Mouse (Mus musculus): Measurements from ENCODE around the gene Rpl13a. TPM values are rescaled to one million over a fixed set of nuclear protein-coding genes. Genes with fewer than 3 reads are reported as not detected.
A peak's percentile ranks its signal among the peaks of the same experiment; 100 is the strongest.
"Not testable (repeated sequence)": the region's sequence is repeated elsewhere in the genome, so short reads cannot be mapped to it uniquely, and the experiment has no call there.

Rpl13a gene
- total RNA-seq, 2 experiments from 2014 or later = 573 to 686 TPM

DNA sequence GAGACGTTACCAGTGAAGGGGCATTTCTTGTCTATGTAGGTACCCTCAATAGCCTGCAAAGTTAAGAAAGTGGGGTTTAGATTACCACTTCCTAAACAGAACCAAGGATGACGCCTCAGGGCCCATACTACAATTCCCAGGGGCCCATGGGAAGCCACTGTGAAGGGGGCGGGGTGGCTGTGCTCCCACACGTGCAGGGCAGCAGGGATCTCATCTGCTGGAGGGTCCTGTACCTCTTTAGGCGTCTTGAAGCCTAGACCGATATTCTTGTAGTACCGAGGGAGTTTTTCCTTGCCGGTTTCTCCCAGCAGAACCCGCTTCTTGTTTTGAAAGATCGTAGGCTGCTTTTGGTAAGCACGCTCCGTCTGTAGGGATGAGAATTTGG, 5.4 kb downstream of the Rpl13a start:
- DNase-seq = no peak
- intact Hi-C loops (cut with DNase I) = loop anchor here (5.0 kb wide), 1 partner anchor 41 kb away; no protein-coding TSS in a partner anchor

DNA sequence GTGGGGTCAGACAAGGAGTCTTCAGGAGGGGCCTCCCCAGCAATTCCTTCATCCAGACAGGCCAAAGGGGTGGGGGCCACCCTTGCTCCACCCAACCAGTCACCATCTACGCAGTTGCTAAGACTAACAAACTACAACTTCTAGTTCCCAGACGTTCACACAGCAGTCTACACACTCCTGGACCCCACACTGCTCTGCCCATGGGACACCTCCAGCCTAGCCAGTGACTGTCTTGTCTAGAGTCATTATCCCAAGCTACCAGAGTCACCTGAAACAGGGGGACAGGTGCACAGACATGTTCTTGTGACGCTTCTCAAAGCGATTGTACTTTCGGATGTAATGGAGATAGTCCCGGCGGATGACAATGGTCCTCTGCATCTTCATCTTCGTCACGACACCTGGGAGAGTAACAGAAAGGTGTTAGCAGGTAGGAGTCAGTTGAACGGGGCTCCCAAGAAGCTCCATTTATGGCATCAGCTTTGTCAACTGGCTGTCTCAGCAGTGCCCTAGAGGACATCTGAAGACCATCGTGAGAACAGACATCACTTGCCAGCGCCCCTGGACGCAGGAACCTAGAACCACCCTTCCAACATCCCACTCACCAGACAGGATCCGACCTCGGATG, 5.9 kb downstream of the Rpl13a start:
- intact Hi-C loops (cut with DNase I) = loop anchor here (5.0 kb wide), 1 partner anchor 40 kb away; no protein-coding TSS in a partner anchor
- no peak for DNase-seq

DNA sequence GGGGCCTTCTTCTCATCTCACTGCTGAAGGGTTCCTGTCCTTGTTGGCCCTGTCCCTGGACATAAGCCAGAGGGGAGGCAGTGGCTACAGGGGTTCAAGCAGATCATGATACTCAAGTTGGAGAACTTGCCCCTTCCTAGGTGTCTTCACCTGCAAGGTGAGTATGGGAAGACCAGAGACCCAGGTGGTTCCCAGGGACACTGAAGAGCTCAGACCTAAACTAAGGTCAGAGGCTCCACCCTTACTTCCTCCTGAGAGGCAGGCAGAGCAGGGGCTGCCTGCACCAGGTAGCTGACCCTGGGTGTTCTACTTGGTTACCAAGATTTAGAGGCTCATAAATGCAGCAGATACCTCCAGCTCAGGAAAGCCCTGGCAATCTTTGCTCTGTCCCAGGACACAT, 6.6 kb downstream of the Rpl13a start:
- intact Hi-C loops (cut with DNase I) = loop anchor here (5.0 kb wide), 1 partner anchor 40 kb away; no protein-coding TSS in a partner anchor
- no peak for DNase-seq

DNA sequence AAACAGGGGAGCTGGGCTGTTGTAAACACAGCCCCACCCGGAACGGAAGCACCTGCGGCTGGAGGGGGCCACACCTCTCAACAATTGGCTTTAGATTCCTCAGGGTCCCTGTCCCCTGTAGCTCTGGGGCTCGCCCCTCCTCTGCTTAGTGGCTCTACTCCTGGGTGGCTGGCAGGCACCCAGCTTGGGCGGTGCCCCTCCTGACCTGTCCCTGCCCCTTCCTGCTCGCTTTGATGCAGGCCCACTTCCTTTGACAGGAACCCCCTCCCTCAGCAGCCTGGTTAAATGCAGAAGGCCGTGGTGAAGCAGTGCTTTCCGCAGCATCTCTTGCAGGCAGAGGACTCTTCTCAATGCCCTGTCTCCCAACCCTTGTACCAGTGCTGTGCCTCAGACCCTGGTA, 7.2 kb downstream of the Rpl13a start:
- DNase-seq = peak; percentile 63 to 76
- intact Hi-C loops (cut with DNase I) = loop anchor here (5.0 kb wide), 1 partner anchor 39 kb away; no protein-coding TSS in a partner anchor

DNA sequence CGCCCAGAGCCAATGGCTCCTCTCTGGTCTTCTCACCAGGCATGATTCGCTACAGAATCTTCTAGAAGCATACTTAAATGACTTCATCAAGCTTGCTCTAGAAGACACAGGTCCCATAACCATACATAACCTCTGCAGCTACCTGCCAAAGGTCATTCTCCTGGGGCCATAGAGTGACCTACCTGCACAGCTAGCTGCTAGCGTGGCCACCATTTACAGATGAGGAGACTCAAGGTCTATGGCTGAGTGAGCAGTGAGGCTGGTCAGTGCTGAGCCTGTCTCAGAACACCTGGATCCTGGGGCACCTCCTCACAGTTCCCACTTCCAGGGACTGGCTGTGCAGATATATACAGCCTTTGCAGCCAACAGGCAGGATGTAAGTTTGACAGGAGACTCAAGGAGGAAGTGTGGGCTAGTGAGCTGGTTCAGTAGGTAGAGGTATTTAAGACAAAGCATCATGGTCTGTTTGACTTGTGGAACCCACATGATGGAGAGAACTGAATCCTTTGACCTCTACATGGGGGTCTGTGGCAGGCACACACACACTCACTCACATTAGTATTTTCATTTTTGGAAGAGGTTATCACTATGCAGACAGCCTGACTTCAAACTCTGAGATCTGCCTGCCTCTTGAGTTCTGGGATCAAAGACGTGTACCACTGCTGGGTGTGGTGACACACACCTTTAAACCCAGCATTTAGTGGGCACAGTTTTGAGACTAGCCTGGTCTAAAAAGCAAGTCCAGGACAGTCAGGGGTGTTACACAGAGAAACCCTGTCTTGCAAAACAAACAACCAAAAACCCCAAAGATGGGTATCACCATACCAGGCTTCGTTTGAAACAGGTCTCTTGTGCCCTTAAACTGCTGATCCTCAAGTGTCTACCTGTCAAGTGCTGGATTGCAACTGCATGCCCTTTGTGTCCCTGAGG, 8.5 kb downstream of the Rpl13a start:
- intact Hi-C loops (cut with DNase I) = loop anchor here (5.0 kb wide), 1 partner anchor 38 kb away; no protein-coding TSS in a partner anchor
- no peak for DNase-seq

DNA sequence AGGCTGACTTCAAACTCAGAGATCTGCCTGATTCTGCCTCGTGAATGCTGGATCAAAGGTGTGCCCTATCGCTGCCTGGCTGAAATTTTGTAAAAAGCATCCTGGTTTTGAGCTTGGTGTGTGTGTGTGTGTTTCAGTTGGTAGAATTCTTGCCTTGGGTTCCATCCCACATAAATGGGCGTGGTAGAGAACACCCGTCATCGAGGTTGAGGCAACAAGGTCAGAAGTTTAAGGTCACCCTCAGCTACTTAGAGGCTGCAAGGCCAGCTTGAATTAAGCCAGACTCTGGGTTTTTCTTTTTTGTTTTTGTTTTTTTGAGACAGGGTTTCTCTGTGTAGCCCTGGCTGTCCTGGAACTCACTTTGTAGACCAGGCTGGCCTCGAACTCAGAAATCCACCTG, 10.2 kb downstream of the Rpl13a start:
- DNase-seq = no peak
- intact Hi-C loops (cut with DNase I) = no loop called here

DNA sequence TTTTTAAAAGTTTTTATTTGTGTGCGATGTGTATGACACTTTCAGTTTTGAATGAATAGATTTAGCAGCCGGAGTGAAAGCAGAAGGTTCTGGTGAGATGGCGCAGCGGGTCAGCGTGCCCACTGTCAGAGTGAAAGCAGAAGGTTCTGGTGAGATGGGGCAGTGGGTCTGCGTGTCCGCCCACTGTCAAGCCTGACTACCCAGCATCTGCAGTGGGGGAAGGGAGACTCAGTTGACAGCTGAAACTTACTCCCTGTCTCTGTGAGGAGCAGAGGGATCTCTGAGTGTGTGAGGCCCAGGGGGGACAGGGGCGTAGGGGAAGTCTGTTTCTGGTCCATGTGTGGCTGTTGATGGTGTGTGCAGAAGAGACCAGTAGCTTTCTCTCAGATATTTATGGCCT, 11.0 kb downstream of the Rpl13a start:
- DNase-seq = no peak
- intact Hi-C loops (cut with DNase I) = no loop called here

DNA sequence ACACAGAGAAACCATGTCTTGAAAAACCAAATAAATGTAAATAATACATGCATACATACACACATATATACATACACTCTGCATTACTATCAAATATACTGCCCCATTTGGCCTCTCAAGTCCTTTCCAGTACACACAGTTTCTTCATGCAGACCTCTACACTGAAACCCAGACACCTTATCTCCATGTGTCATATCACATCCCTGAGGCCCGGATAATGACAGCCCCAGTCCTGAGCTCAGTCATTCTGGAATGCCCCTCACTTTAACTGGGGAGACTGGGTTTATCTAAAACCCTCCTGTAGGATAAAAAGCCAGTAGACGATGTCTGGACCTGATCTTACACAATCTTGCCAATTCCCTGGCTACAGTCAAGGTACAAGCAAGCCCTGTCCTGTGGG, 15.1 kb downstream of the Rpl13a start:
- intact Hi-C loops (cut with DNase I) = no loop called here

DNA sequence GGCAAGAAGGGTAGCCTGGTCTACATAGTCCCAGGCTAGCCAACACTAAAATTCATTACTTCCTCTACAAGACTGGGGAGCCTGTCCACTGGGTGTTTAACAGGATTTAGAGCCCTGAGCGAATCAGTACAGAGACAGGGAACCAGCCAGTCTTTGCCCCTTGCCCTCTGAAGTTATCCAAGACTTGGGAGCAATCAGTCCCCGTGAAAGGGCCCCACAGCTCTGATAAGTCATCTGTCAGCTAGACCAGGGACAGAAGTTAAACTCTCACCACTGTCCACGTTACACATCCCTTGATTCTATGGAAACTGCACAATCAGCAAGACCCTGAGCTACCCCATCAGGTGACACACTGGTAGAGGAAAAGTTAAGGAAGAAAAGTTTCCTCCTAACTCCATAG, 16.0 kb downstream of the Rpl13a start:
- intact Hi-C loops (cut with DNase I) = no loop called here
- no peak for DNase-seq

More for the DNA sequence above, 15.1 kb downstream of the Rpl13a start:
- no peak for DNase-seq

DNA sequence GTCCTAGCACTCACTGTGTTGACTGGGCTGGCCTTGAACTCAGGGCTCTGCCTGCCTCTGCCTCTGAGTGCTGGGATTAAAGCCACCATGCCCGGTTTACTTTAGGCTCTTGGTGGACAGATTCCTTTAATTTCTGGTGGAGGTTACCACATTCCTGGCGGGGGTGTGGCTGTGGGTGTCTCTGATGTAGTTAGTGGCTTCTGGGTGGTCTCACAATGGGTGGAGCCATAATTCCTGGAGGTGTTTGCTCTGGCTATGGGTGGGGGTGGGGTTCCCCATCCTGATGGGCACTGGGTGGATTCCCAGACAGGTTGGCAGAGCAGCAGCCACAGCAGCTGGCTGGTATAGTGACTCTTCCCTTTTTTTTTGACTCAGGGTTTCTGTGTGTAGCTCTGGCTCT, 16.6 kb downstream of the Rpl13a start:
- no peak for DNase-seq
- intact Hi-C loops (cut with DNase I) = no loop called here

DNA sequence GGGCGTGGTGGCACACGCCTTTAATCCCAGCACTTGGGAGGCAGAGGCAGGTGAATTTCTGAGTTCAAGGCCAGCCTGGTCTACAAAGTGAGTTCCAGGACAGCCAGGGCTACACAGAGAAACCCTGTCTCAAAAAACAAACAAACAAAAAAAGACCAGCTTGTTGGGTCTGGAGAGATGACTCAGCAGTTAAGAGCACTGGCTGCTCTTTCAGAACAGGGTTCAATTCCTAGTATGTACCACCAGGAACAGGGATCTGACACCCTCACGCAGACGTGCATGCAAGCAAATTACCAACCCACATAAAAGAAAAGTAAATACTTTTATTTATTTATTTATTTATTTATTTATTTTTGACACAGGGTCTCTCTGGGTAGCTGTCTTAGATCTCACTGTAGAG, 18.5 kb downstream of the Rpl13a start:
- DNase-seq; intact Hi-C loops (cut with DNase I): not testable (repeated sequence)

DNA sequence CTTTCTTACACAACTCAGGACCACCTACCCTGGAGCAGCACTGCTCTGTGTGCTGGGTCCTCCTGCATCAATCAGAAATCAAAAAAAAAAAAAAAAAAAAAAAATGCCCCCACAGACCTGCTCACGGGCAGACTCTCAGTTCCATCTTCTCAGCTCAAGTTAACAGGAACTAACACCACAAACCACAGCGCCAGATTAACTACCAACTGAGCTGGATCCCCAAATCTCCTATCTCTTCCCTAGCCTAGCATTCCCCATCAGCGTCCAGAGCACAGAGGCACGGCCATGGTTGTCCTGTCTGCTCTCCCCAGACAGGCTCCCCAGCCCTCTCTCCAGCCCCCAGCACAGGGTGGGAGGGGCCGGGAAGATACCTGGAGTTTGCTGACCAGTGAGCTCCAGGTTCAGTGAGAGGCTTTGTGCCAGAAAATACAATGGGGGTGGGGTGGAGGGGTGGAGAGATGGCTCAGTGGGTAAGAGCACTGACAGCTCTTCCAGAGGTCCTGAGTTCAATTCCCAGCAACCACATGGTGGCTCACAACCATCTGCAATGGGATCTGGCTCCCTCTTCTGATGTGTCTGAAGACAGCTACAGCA, 21.4 kb downstream of the Rpl13a start:
- intact Hi-C loops (cut with DNase I) = no loop called here
- DNase-seq = no peak

DNA sequence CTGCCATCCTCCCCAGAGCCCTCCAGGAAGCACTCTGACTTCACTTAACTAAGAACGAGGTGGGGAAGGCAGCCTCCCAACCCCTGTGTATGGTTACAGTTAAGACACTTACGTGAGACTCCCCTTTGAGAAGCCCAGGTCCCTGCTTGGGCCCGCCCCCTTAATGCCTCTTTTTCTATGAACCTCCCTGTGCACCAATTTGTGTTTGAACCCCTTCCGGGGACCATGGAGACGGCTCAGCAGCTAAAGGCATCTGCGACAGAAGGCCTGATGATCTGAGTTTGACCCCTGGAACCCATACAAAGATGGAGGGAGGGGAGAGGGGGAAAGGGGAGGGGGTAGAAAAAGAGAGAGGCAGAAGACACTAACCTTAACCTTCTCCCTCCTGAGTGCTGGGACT, 22.1 kb downstream of the Rpl13a start:
- DNase-seq = no peak
- intact Hi-C loops (cut with DNase I) = no loop called here

DNA sequence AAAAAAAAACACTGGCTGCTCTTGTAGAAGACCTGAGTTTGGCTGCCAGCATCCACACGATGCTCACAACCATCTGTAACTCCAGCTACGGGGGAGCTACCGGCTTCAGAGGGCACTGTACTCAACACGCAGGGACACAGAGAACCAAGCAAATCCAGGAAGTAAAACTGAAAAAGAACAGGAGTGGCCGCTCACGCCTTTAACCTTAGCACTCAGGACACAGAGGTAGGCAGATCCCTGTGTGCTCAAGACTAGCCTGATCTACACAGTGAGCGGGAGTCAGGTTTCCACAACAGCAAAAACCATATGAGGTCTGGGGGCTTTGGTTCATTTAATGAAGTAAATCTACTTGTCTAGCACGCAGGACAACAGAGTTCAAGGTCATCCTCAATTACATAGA, 23.1 kb downstream of the Rpl13a start:
- DNase-seq = no peak
- intact Hi-C loops (cut with DNase I) = no loop called here

DNA sequence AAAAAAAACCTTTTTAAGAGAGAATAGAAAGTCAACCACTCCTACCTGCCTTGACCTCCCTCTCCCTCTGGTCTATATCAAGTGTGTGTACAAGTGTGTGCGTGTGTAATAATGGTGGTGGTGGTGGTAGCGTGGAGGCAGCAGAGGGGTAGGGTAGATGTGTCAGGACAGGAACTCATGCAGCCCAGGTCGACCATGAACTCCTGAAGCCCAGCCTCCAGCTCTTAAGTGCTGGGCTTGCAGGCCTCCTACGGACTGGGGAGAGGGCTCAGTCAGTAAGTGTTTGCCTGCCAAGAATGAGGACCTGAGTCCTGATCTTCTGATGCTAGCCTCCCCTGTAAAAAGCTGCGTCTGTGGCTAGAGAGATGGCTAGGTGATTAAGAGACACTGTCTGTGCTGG, 23.6 kb downstream of the Rpl13a start:
- no peak for DNase-seq
- intact Hi-C loops (cut with DNase I) = no loop called here

DNA sequence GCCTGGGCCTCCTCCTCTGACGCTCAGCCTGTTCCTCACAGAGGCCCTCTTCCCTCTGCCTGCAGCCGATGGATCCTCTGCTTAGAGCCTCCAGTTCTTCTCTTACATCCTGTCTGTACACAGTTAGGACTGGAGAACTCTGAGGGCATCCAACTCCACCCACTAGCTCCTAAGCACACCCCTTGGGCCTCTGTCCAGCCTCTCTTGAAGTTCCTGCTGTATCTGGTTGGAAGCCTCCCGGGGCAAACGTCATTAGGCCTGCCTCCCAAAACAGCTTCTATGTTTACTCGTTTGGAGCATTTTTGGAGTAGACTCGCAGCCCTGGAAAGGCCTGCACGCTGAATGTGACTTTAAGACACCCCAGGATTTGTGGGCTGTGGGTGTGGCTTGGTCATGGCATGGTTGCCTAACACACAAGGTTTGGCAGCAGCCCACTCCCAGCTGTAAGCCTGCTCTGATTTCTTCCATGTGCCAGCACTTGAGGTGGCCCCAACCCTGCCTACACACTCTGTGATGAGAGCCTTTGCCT, 24.8 kb downstream of the Rpl13a start, which contains the start of gene Fcgrt:
Gene Fcgrt (minus strand): TSS at position 200 of the 529 bp plus-strand sequence.
- peak; percentile 92 to 96 for DNase-seq
- intact Hi-C loops (cut with DNase I) = loop anchor here (2.0 kb wide), 1 partner anchor 21 kb away; no protein-coding TSS in a partner anchor

DNA sequence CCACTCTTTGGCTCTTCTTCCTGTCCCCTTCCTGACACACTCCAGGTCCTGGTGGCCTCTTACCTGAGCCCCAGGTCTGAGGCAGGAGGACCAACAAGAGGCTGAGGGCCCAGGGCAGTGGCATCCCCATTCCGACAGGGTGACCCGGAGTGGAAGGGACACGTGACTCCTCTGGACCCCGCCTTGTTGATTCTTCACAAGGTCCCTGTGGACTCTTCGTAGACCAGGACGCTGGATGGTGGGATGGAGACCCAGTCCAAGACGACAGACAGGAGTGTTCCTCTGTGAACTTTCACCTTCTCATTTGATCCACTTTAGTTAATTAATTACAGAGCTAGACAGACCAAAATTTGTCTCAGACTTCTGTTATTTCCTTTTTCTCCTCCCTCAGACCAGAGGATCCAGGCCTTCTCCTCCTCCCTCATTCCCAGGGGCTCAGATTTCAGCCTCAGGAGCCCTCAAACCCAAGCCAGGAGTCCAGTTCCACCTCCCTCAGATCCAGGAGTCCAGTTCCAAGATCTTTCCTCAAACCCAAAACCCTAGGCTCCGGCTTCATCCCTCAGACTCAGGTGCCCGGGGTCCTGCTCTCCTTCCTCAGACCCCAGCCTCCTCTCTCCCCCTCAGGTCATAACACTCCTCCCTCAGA, 25.5 kb downstream of the Rpl13a start:
- DNase-seq = peak; percentile 35 to 47
- intact Hi-C loops (cut with DNase I) = loop anchor here (2.0 kb wide), 1 partner anchor 20 kb away; no protein-coding TSS in a partner anchor

DNA sequence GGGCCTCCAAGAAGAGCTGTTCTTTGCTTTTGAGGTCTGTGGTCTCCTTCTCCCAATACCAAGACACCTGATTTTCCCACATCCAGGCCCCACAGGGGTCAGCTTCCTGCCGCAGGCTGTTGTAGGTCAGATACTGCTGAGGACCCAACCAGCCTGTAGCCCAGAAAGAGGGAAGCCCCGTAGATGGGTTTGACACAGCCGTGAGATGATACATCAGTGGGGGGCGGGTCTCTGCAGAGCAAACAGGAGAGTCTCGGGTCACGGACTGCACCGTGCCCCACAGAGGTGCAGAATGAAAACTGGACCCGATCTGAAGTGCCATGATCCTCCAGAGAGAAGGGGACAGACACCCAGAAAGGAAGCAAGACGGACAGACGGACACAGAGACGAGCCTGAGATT, 26.1 kb downstream of the Rpl13a start:
- DNase-seq = no peak
- intact Hi-C loops (cut with DNase I) = loop anchor here (2.0 kb wide), 1 partner anchor 20 kb away; no protein-coding TSS in a partner anchor

DNA sequence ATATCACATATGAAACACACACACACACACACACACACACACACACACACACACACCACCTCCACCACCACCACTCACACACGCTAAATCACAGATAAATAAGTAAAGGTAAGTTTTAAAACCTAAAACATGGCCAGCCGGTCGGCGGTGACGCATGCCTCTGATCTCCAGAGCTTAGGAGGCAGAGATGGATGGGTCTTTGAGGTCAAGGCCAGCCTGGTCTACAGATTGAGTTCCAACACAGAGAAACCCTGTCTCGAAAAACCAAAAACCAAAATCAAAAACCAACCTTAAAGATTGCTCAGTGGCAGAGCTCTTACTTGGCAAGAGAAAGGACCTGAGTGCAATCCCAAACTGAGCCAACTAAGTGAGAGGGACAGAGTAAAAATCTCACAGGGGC, 28.5 kb downstream of the Rpl13a start:
- intact Hi-C loops (cut with DNase I) = no loop called here
- no peak for DNase-seq
